Comparison of ENCODE assay signal across 29 mouse cellular contexts in the genomic region with DNA sequence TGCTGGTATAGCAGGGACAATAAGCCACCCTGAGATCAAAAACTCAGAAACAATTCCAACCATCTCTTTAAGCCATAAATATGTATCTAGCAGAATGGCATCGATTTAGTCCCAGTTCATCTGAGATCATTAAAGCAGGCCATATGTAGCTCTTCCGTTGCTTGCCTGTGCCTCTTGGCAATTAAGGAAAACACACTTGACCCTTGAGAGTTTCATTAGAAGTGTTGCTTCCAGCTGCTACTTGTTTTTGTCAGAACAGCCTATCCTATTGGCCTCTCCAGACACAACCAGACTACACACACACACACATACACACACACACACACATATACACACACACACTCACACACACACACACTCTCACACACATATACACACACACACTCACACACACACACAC.
"Had no signal": no experiment of that assay in that cellular context is flagged by ENCODE, and none has a peak within 500 bp of the region (broad histone marks: within the 10 kb centered on the region; RNA-seq: fewer than 3 reads in every experiment).

No protein-coding gene starts in this region.

- H3K27me3 ChIP-seq: embryonic facial prominence, embryonic 12.5 days; embryonic facial prominence, embryonic 13.5 days; embryonic facial prominence, embryonic 15.5 days; forebrain, embryonic 12.5 days; forebrain, embryonic 13.5 days; forebrain, embryonic 15.5 days had no signal

- H3K4me3 ChIP-seq: embryonic facial prominence, embryonic 12.5 days; embryonic facial prominence, embryonic 13.5 days; embryonic facial prominence, embryonic 15.5 days; erythroblast, embryonic 14.5 days; forebrain, embryonic 10.5 days; forebrain, embryonic 12.5 days; forebrain, embryonic 13.5 days; forebrain, embryonic 15.5 days; gastrocnemius, adult 2 months; heart, adult 2 months had no signal

- H3K4me2 ChIP-seq: embryonic facial prominence, embryonic 12.5 days; embryonic facial prominence, embryonic 13.5 days; embryonic facial prominence, embryonic 15.5 days; forebrain, embryonic 12.5 days; forebrain, embryonic 13.5 days; forebrain, embryonic 15.5 days had no signal

- H3K4me1 ChIP-seq: embryonic facial prominence, embryonic 12.5 days; embryonic facial prominence, embryonic 15.5 days; forebrain, embryonic 10.5 days; forebrain, embryonic 12.5 days; forebrain, embryonic 13.5 days; forebrain, embryonic 15.5 days had no signal

- H3K36me3 ChIP-seq: embryonic facial prominence, embryonic 12.5 days; embryonic facial prominence, embryonic 13.5 days; embryonic facial prominence, embryonic 15.5 days; forebrain, embryonic 10.5 days; forebrain, embryonic 12.5 days; forebrain, embryonic 15.5 days had no signal

- H3K27ac ChIP-seq: embryonic facial prominence, embryonic 12.5 days; embryonic facial prominence, embryonic 13.5 days; embryonic facial prominence, embryonic 15.5 days; forebrain, embryonic 10.5 days; forebrain, embryonic 12.5 days; forebrain, embryonic 13.5 days; forebrain, embryonic 15.5 days; gastrocnemius, adult 2 months; heart, adult 2 months had no signal

- H3K9ac ChIP-seq: embryonic facial prominence, embryonic 12.5 days; embryonic facial prominence, embryonic 13.5 days; embryonic facial prominence, embryonic 15.5 days; forebrain, embryonic 12.5 days; forebrain, embryonic 13.5 days; forebrain, embryonic 15.5 days; forebrain, postnatal 0 days had no signal

- ATAC-seq: forebrain, embryonic 13.5 days; forebrain, embryonic 14.5 days; forebrain, embryonic 15.5 days; forebrain, embryonic 16.5 days; forebrain, postnatal 0 days had no signal

- DNase-seq: cerebellum, adult 18-20 months; cerebellum, adult 2 months; cerebellum, adult 8-10 months; cerebellum, adult 9-10 months; cerebellum, adult 9-11 months; cerebellum, postnatal 10 days; cerebellum, postnatal 14 days; cerebellum, postnatal 25 days; cerebellum, postnatal 36 days; embryo, embryonic 11 days; forebrain, postnatal 0 days; gastrocnemius, adult 2 months; gastrocnemius, postnatal 10 days; gastrocnemius, postnatal 14 days; gastrocnemius, postnatal 25 days; gastrocnemius, postnatal 36 days; heart, adult 11 months; heart, adult 18-20 months; heart, adult 2 months had no signal

- H3K9me3 ChIP-seq: embryonic facial prominence, embryonic 12.5 days; embryonic facial prominence, embryonic 13.5 days; embryonic facial prominence, embryonic 15.5 days; forebrain, embryonic 10.5 days; forebrain, embryonic 12.5 days; forebrain, embryonic 13.5 days; forebrain, embryonic 15.5 days had no signal
